Mouse (Mus musculus): ENCODE results near the gene March10. TPM values are rescaled to one million over a fixed set of nuclear protein-coding genes. Genes with fewer than 3 reads are reported as not detected.

Gene March10
- polyA plus RNA-seq, 1 experiment = not detected

GRCm38 (mm10) chr11:105364386-105365065 lies 92.0 kb downstream of the March10 start:
- no peaks in the 10 kb centered on the region for H3K9me3 ChIP-seq (replicated peaks; ENCODE audit: control insufficient read depth, insufficient read depth, low read length, poor library complexity, severe bottlenecking)
- TF ChIP-seq POLR2A (IDR thresholded peaks at IDR 0.05; ENCODE audit: insufficient read depth, low read length) (no peak), EP300 (IDR thresholded peaks at IDR 0.05; ENCODE audit: insufficient read depth, low read depth, low read length) (no peak)
- H3K27ac ChIP-seq (ENCODE audit: insufficient read depth, low read length) = no peak overlapping the region
- H3K4me1 ChIP-seq (ENCODE audit: control insufficient read depth, insufficient read depth, low read length) = no peaks in the 10 kb centered on the region
- H3K4me3 ChIP-seq (ENCODE audit: low read depth, low read length) = no peak overlapping the region
- no peaks in the 10 kb centered on the region for H3K27me3 ChIP-seq (ENCODE audit: control insufficient read depth, insufficient read depth, low read length, poor library complexity, severe bottlenecking)
- H3K9ac ChIP-seq (ENCODE audit: low read depth, poor library complexity, severe bottlenecking) = no peak overlapping the region
- no peaks in the 10 kb centered on the region for H3K36me3 ChIP-seq (ENCODE audit: control insufficient read depth, insufficient read depth, low read length, poor library complexity, severe bottlenecking)

- Histone ChIP-seq H3K27me3 (ENCODE audit: control insufficient read depth, insufficient read depth, low read length, poor library complexity, severe bottlenecking) (no peaks in the 10 kb centered on the region), H3K9ac (ENCODE audit: low read depth, poor library complexity, severe bottlenecking) (no peak overlapping the region), H3K27ac (ENCODE audit: insufficient read depth, low read length) (no peak overlapping the region), H3K4me3 (ENCODE audit: low read depth, low read length) (no peak overlapping the region), H3K9me3 (replicated peaks; ENCODE audit: control insufficient read depth, insufficient read depth, low read length, poor library complexity, severe bottlenecking) (no peaks in the 10 kb centered on the region), H3K4me1 (ENCODE audit: control insufficient read depth, insufficient read depth, low read length) (no peaks in the 10 kb centered on the region), H3K36me3 (ENCODE audit: control insufficient read depth, insufficient read depth, low read length, poor library complexity, severe bottlenecking) (no peaks in the 10 kb centered on the region)
- TF ChIP-seq EP300 (IDR thresholded peaks at IDR 0.05; ENCODE audit: insufficient read depth, low read depth, low read length) = no peak
- no peak for TF ChIP-seq CTCF (IDR thresholded peaks at IDR 0.05; ENCODE audit: low read depth, low read length)
- TF ChIP-seq POLR2A (IDR thresholded peaks at IDR 0.05; ENCODE audit: insufficient read depth, low read length) = no peak
Observed at GRCm38 (mm10) chr11:105363598-105364385, 92.7 kb downstream of the March10 start.

- peak; percentile 47 for TF ChIP-seq CTCF (IDR thresholded peaks at IDR 0.05; ENCODE audit: low read depth, low read length)
- no peak for TF ChIP-seq EP300 (IDR thresholded peaks at IDR 0.05; ENCODE audit: insufficient read depth, low read depth, low read length)
- Histone ChIP-seq H3K27ac (ENCODE audit: insufficient read depth, low read length) (no peak overlapping the region), H3K27me3 (ENCODE audit: control insufficient read depth, insufficient read depth, low read length, poor library complexity, severe bottlenecking) (no peaks in the 10 kb centered on the region), H3K4me3 (ENCODE audit: low read depth, low read length) (peak overlapping the region; percentile 52), H3K36me3 (ENCODE audit: control insufficient read depth, insufficient read depth, low read length, poor library complexity, severe bottlenecking) (no peaks in the 10 kb centered on the region), H3K9me3 (replicated peaks; ENCODE audit: control insufficient read depth, insufficient read depth, low read length, poor library complexity, severe bottlenecking) (no peaks in the 10 kb centered on the region), H3K9ac (ENCODE audit: low read depth, poor library complexity, severe bottlenecking) (peak overlapping the region; percentile 17; the same call in 1 of the 2 replicates), H3K4me1 (ENCODE audit: control insufficient read depth, insufficient read depth, low read length) (no peaks in the 10 kb centered on the region)
Observed at GRCm38 (mm10) chr11:105362946-105363597, 93.5 kb downstream of the March10 start.

GRCm38 (mm10) chr11:105362041-105362765 lies 94.3 kb downstream of the March10 start:
- H3K4me3 ChIP-seq (ENCODE audit: low read depth, low read length) = no peak overlapping the region
- no peak overlapping the region for H3K27ac ChIP-seq (ENCODE audit: insufficient read depth, low read length)
- no peaks in the 10 kb centered on the region for H3K4me1 ChIP-seq (ENCODE audit: control insufficient read depth, insufficient read depth, low read length)
- H3K9ac ChIP-seq (ENCODE audit: low read depth, poor library complexity, severe bottlenecking) = no peak overlapping the region
- no peaks in the 10 kb centered on the region for H3K27me3 ChIP-seq (ENCODE audit: control insufficient read depth, insufficient read depth, low read length, poor library complexity, severe bottlenecking)
- H3K9me3 ChIP-seq (replicated peaks; ENCODE audit: control insufficient read depth, insufficient read depth, low read length, poor library complexity, severe bottlenecking) = no peaks in the 10 kb centered on the region
- no peaks in the 10 kb centered on the region for H3K36me3 ChIP-seq (ENCODE audit: control insufficient read depth, insufficient read depth, low read length, poor library complexity, severe bottlenecking)
- TF ChIP-seq CTCF (IDR thresholded peaks at IDR 0.05; ENCODE audit: low read depth, low read length) (no peak), POLR2A (IDR thresholded peaks at IDR 0.05; ENCODE audit: insufficient read depth, low read length) (no peak)

- Histone ChIP-seq H3K4me1 (ENCODE audit: control insufficient read depth, insufficient read depth, low read length) (no peaks in the 10 kb centered on the region), H3K27ac (ENCODE audit: insufficient read depth, low read length) (no peak overlapping the region)
Observed at GRCm38 (mm10) chr11:105356301-105356700, 100.2 kb downstream of the March10 start.

More at GRCm38 (mm10) chr11:105356301-105356700, 100.2 kb downstream of the March10 start:
- Histone ChIP-seq H3K9ac (ENCODE audit: low read depth, poor library complexity, severe bottlenecking) (no peak overlapping the region), H3K9me3 (replicated peaks; ENCODE audit: control insufficient read depth, insufficient read depth, low read length, poor library complexity, severe bottlenecking) (no peaks in the 10 kb centered on the region), H3K36me3 (ENCODE audit: control insufficient read depth, insufficient read depth, low read length, poor library complexity, severe bottlenecking) (no peaks in the 10 kb centered on the region), H3K27me3 (ENCODE audit: control insufficient read depth, insufficient read depth, low read length, poor library complexity, severe bottlenecking) (no peaks in the 10 kb centered on the region), H3K4me3 (ENCODE audit: low read depth, low read length) (no peak overlapping the region)
- no peak for TF ChIP-seq EP300 (IDR thresholded peaks at IDR 0.05; ENCODE audit: insufficient read depth, low read depth, low read length)
- TF ChIP-seq POLR2A (IDR thresholded peaks at IDR 0.05; ENCODE audit: insufficient read depth, low read length) = no peak
- no peak for TF ChIP-seq CTCF (IDR thresholded peaks at IDR 0.05; ENCODE audit: low read depth, low read length)

All from ES-Bruce4 (cell line).